Mouse (Mus musculus) C2C12 (cell line): ENCODE measurements around the gene Sv2a. TPM values are rescaled to one million over a fixed set of nuclear protein-coding genes. Genes with fewer than 3 reads are reported as not detected.
"Not testable (repeated sequence)": the region's sequence is repeated elsewhere in the genome, so short reads cannot be mapped to it uniquely, and the experiment has no call there.

ENCODE experiments used
- H3K27me3 ChIP-seq: one replicate; pipeline ENCODE4 v1.6.1; 2011; ENCODE audit not compliant: control insufficient read depth, insufficient read depth, insufficient read length
- H3K36me3 ChIP-seq: one replicate; pipeline ENCODE4 v1.6.1; 2011; ENCODE audit not compliant: control insufficient read depth, insufficient read depth
- H3K4me3 ChIP-seq: one replicate; pipeline ENCODE4 v1.5.1; 2011; ENCODE audit warnings: mild to moderate bottlenecking, control low read depth; ENCODE audit not compliant: poor library complexity, insufficient read depth, severe bottlenecking
- H3K79me2 ChIP-seq: one replicate; pipeline ENCODE4 v1.6.1; 2011; ENCODE audit not compliant: control insufficient read depth, insufficient read depth
- H3K79me3 ChIP-seq: one replicate; pipeline ENCODE4 v1.6.1; 2011; ENCODE audit warnings: low read depth, control low read depth
- H3ac ChIP-seq: one replicate; pipeline ENCODE3; 2011; ENCODE audit warnings: low read depth; ENCODE audit not compliant: control insufficient read depth, insufficient read length
- CEBPB ChIP-seq: IDR thresholded peaks from one replicate; pipeline ENCODE4 v1.6.1; 2011; ENCODE audit warnings: low read depth, mild to moderate bottlenecking, control low read depth, moderate library complexity
- CTCF ChIP-seq: IDR thresholded peaks from one replicate; pipeline ENCODE4 v1.5.1; 2011; ENCODE audit not compliant: control insufficient read depth, insufficient read depth, insufficient read length
- FOSL1 ChIP-seq: IDR thresholded peaks from one replicate; pipeline ENCODE4 v1.8.0; 2011; ENCODE audit warnings: mild to moderate bottlenecking, low read length; ENCODE audit not compliant: poor library complexity, insufficient read depth, severe bottlenecking
- MAX ChIP-seq: IDR thresholded peaks from one replicate; pipeline ENCODE4 v1.6.1; 2011; ENCODE audit warnings: mild to moderate bottlenecking, control low read depth
- MYOD1 ChIP-seq: IDR thresholded peaks from one replicate; pipeline ENCODE4 v1.6.1; 2011; ENCODE audit warnings: low read depth; ENCODE audit not compliant: control insufficient read depth, insufficient read length
- MYOG ChIP-seq: IDR thresholded peaks from one replicate; pipeline ENCODE4 v1.6.1; 2011; ENCODE audit not compliant: control insufficient read depth, insufficient read length; ENCODE audit errors: extremely low read depth
- USF1 ChIP-seq: IDR thresholded peaks from one replicate; pipeline ENCODE4 v1.6.1; 2011; ENCODE audit warnings: low read depth, mild to moderate bottlenecking, control low read depth, moderate library complexity
- polyA plus RNA-seq: library from polyadenylated mRNA; unstranded; fragments of >200 nt; fragmentation: generic; extraction: Trizol; gene quantifications from one replicate; pipeline ENCODE4 v1.2.1, GENCODE M21; 2012; ENCODE audit warnings: missing spikeins

Gene Sv2a
- polyA plus RNA-seq, 1 experiment = 0.33 TPM

DNA sequence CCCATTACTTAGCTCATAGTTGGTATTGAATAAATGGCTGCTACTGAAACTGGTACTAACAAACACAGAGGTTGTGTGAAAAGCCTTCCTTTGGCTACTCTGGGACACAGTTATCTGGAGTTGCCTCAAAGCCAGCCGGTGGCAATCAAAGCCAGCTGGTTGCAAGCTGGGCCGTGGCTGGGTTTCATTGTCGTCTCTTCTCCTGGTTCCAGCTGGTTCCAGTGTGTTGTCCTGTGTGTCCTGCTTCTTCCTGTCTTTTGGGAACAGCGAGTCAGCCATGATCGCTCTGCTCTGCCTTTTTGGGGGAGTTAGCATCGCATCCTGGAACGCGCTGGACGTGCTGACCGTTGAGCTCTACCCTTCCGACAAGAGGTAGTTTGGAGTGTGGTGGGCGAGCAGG, 12.0 kb downstream of the Sv2a start:
- H3K36me3 ChIP-seq = no peaks in the 10 kb centered on the region
- no peak overlapping the region for H3ac ChIP-seq
- H3K79me3 ChIP-seq = no peaks in the 10 kb centered on the region
- H3K79me2 ChIP-seq = peaks cover 7% of the 10 kb centered on the region
- TF ChIP-seq USF1 (no peak), CEBPB (no peak), CTCF (no peak), FOSL1 (no peak), MYOD1 (no peak), MAX (no peak), MYOG (no peak)
- no peaks in the 10 kb centered on the region for H3K27me3 ChIP-seq
- H3K4me3 ChIP-seq = no peak overlapping the region

DNA sequence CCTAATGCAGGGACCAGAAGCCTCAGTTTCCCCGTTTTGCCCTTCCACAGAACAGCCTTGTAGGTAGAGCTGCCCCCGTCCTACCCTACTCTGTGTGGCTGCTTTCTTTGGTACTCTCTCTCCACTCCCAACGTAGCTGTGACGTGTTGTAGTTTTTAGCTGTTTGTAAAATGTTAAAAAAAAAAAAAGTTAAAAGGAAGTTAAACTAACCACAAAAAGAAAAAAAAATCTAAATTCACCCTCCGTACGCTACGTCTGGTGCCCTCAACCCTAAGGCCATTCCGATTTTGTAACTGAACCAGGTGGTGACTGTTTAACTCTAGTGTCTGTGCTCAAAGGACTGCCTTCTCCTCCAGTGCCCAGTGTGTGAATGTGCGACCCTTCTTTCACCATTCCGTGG, 14.0 kb downstream of the Sv2a start:
- H3ac ChIP-seq = no peak overlapping the region
- no peaks in the 10 kb centered on the region for H3K79me3 ChIP-seq

DNA sequence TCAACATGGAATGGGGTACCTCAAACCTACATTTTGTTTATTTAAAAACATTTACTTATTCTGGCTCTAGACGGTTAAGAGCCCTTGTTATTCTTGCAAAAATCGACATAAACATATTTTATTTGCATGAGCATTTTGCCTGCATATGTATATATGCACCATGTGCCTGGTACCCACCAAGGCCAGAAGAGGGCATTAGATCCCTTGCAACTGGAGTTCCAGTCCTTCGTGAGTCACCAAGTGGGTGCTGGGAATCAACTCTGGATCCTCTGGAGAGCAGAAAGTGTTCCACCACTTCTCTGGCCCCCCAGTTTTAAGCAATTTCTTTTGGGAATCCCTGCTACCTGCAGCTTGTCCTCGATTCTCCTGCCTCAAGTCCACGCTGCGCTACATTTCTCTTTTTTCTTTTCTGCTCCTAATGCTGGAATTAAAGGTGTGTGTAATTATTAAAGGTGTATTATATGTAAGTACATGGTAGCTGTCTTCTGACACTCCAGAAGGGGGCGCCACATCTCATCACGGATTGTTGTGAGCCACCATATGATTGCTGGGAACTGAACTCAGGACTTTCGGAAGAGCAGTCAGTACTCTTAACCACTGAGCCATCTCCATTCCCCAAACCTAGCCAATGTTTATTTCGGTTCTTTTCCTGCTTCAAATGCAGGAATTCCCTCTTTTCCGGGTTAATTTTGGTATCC, 14.8 kb downstream of the Sv2a start:
- no peaks in the 10 kb centered on the region for H3K79me3 ChIP-seq
- H3K4me3 ChIP-seq = no peak overlapping the region
- no peak overlapping the region for H3ac ChIP-seq
- H3K36me3 ChIP-seq = no peaks in the 10 kb centered on the region
- TF ChIP-seq FOSL1 (no peak), MYOD1 (no peak), CEBPB (no peak), MYOG (no peak), CTCF (no peak), USF1 (no peak), MAX (no peak)
- H3K27me3 ChIP-seq = no peaks in the 10 kb centered on the region
- peaks cover 7% of the 10 kb centered on the region for H3K79me2 ChIP-seq

More for the DNA sequence above, 14.0 kb downstream of the Sv2a start:
- TF ChIP-seq MAX (no peak), USF1 (no peak)
- Histone ChIP-seq H3K4me3 (no peak overlapping the region), H3K27me3 (no peaks in the 10 kb centered on the region), H3K36me3 (no peaks in the 10 kb centered on the region), H3K79me2 (peaks cover 7% of the 10 kb centered on the region)

DNA sequence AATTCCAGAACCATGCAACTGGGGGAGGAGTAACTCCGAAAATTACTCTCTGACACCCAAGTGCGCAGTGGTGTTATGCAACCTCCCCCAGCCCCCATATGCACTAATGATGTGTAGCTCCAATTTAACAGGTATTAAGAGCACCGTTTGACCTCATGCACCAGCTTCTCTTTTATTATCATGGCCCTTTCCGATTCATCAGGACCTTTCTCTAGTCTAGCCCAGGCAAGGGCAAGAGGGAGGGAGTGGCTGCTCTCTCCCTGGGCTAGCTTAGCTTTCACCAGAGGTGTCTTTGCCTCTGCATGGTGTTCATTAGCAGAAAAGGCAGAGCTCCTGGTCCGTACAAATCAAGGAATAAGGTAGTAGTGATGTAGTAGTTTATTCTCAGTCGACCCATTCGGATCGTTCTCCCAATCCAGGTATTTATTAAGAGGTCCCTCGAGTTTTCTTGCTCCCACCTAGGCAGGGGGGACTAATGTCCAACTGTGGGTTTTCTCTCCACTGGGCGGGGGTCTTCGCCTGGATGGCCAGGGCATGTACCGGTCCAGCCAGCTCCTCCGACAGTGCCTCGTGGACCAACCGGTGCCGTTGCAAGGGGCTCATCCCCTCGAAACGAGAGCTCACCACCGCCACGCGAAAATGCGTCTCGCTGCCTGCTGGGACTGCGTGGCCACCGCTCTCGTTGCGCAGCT, 15.6 kb downstream of the Sv2a start:
- peak overlapping the region; percentile 47 for H3K4me3 ChIP-seq
- no peaks in the 10 kb centered on the region for H3K27me3 ChIP-seq
- H3K79me2 ChIP-seq = peaks cover 7% of the 10 kb centered on the region
- H3ac ChIP-seq = peak overlapping the region; percentile 97
- no peaks in the 10 kb centered on the region for H3K36me3 ChIP-seq
- TF ChIP-seq CEBPB (no peak), FOSL1 (no peak), USF1 (no peak), MAX (no peak)
- no peaks in the 10 kb centered on the region for H3K79me3 ChIP-seq

DNA sequence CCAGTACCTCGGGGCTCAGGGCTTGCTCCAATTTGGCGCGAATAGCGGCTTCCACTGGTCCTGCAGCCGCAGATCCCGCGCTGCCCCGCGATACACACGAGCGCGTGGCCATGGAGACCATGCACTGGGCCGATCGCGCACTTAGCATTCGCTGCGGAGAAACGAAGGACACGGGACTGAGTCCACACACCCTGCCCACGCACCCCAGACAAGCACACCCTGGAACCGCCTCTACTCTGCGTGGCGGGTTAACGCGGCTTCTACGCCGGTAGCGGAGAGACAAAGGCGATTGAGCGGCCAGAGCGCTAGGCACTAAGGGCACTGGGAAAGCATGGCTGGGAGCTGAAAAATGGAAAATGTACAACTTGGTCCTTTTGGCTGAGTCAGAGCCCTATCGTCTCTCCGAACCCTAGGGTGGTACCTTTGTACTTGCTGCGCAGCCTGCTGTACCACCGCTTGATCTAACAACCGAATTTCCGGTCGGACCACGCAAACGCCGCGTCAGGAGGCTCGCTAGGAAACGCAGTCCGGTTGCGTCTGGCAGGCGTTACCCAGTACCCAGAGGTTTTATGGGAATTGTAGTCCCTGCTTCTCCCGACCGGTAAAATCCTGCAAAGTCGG, 16.3 kb downstream of the Sv2a start:
- Histone ChIP-seq H3K79me2 (peaks cover 7% of the 10 kb centered on the region), H3K79me3 (no peaks in the 10 kb centered on the region), H3ac (peak overlapping the region; percentile 97), H3K4me3 (peak overlapping the region; percentile 47), H3K36me3 (no peaks in the 10 kb centered on the region), H3K27me3 (no peaks in the 10 kb centered on the region)
- no peak for TF ChIP-seq CTCF
- TF ChIP-seq MAX = peak; percentile 85

DNA sequence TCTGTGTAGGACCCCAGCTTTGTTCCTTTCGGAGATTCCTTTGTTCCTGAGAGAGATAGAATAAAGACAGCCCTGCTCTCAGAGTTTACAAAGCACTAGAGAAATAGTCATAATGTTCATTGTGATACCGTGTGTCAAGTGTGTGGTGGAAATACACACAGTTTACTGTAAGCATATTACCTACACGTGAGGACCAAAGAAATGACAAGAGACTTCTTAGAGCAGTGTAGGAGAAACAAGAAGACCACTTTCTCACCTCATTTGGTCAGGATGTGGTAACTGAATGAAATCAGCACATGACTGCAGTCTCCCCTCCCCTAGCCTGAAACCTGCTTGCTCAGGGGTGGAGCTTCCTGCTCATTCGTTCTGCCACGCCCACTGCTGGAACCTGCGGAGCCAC, 17.2 kb downstream of the Sv2a start:
- peaks cover 7% of the 10 kb centered on the region for H3K79me2 ChIP-seq
- H3K4me3 ChIP-seq = no peak overlapping the region
- no peaks in the 10 kb centered on the region for H3K36me3 ChIP-seq

DNA sequence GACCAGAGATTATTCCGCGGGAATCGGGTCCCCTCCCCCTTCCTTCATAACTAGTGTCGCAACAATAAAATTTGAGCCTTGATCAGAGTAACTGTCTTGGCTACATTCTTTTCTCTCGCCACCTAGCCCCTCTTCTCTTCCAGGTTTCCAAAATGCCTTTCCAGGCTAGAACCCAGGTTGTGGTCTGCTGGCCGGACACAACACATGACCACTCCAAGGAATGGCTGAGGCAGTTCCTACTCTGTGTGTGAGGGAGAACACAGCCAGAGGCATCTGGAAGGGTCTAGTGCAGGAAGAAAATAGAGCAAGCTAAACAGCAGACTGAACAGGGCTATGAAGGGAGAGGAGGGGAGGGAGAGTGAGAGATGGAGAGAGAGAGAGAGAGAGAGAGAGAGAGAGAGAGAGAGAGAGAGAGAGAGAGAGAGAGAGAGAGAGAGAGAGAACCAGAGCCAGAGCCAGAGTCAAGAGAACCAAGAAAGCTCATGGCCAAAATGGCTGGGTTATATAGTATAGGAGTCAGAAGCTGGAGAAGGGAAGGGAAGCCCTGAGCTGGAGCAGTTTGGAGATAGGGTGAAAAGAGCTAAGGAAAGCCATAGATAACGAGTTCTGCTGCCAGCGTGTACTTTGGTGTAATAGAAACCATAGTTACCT, 17.8 kb downstream of the Sv2a start:
- H3K79me2 ChIP-seq, H3K4me3 ChIP-seq, H3K36me3 ChIP-seq, H3ac ChIP-seq, H3K27me3 ChIP-seq, H3K79me3 ChIP-seq: not testable (repeated sequence)

More for the DNA sequence above, 17.2 kb downstream of the Sv2a start:
- H3K79me3 ChIP-seq = no peaks in the 10 kb centered on the region
- TF ChIP-seq MYOG = no peak
- no peak for TF ChIP-seq FOSL1
- TF ChIP-seq CTCF = no peak
- no peak for TF ChIP-seq CEBPB
- no peak for TF ChIP-seq MAX
- TF ChIP-seq USF1 = no peak
- no peak for TF ChIP-seq MYOD1
- no peaks in the 10 kb centered on the region for H3K27me3 ChIP-seq
- H3ac ChIP-seq = no peak overlapping the region
